Mouse (Mus musculus): Measurements from ENCODE around the gene Adra1b. TPM values are rescaled to one million over a fixed set of nuclear protein-coding genes. Genes with fewer than 3 reads are reported as not detected.
A peak's percentile ranks its signal among the peaks of the same experiment; 100 is the strongest.

Gene Adra1b
- 15.6 and 16.8 TPM in 2 replicates for polyA plus RNA-seq (2012; rRNA removed)

- DNase-seq (ENCODE audit: extremely low spot score in 1 of 2, low spot score in 1 of 2): no peak
Observed at GRCm38 (mm10) chr11:43901051-43901654, at the start of gene Adra1b. Gene Adra1b (minus strand): TSS chr11:43901210.

GRCm38 (mm10) chr11:43950274-43950673 is 49.3 kb upstream of the Adra1b start:
- DNase-seq (ENCODE audit: extremely low spot score in 1 of 2, low spot score in 1 of 2): no peak

DNA sequence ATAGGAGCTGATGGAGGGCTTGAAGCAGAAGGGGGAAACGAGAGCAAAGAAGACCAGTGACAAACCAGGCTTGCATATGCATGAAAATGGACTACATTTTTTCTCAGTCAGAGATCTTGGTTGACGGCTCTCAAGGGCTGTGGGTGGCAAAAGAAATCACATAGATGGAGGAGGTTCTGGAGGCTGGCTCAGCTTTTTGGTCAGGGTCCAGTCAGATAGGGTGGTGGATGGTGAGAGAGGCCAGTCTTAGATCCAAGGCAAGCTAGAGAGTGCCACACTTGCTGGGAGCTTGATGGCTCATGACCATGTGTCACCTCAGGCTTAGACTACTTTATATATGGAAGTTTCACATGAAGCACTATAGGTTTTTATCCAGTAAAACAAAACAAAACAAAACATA is 42.8 kb upstream of the Adra1b start:
- DNase-seq (ENCODE audit: extremely low spot score in 1 of 2, low spot score in 1 of 2): peak in 1 of 2 experiments; percentile 20

- no peak for DNase-seq (ENCODE audit: extremely low spot score in 1 of 2, low spot score in 1 of 2)
Observed at GRCm38 (mm10) chr11:43943167-43943566, 42.2 kb upstream of the Adra1b start.

- DNase-seq (ENCODE audit: extremely low spot score in 1 of 2, low spot score in 1 of 2): no peak
Observed at GRCm38 (mm10) chr11:43940501-43941202, 39.6 kb upstream of the Adra1b start.

- no peak for DNase-seq (ENCODE audit: extremely low spot score in 1 of 2, low spot score in 1 of 2)
Observed at GRCm38 (mm10) chr11:43936023-43936422, 35.0 kb upstream of the Adra1b start.

GRCm38 (mm10) chr11:43933480-43933879 is 32.5 kb upstream of the Adra1b start:
- no peak for DNase-seq (ENCODE audit: extremely low spot score in 1 of 2, low spot score in 1 of 2)

- DNase-seq (ENCODE audit: extremely low spot score in 1 of 2, low spot score in 1 of 2): no peak
Observed at GRCm38 (mm10) chr11:43933000-43933399, 32.0 kb upstream of the Adra1b start.

- DNase-seq (ENCODE audit: extremely low spot score in 1 of 2, low spot score in 1 of 2): no peak
Observed at GRCm38 (mm10) chr11:43930191-43930590, 29.2 kb upstream of the Adra1b start.

DNA sequence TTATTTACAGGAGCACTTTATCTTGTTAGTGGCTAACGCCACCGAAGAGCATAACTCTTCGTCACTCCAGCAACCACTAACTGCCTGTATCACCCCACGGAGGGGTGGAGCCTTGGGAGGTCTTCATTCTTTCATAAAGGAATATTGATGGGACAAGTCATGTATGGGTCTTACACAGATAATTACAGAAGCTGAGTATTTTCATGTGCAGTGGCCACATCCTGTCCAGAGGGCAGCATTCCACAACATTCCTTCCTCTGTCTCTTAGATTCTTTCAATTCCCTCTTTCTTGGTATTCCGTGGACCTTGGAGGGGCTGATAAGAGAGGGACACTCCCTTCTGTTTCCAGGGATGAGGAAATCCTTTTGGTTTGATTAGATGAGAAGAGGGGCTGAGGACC is 28.7 kb upstream of the Adra1b start:
- no peak for DNase-seq (ENCODE audit: extremely low spot score in 1 of 2, low spot score in 1 of 2)

- DNase-seq (ENCODE audit: extremely low spot score in 1 of 2, low spot score in 1 of 2): no peak
Observed at GRCm38 (mm10) chr11:43929178-43929577, 28.2 kb upstream of the Adra1b start.

DNA sequence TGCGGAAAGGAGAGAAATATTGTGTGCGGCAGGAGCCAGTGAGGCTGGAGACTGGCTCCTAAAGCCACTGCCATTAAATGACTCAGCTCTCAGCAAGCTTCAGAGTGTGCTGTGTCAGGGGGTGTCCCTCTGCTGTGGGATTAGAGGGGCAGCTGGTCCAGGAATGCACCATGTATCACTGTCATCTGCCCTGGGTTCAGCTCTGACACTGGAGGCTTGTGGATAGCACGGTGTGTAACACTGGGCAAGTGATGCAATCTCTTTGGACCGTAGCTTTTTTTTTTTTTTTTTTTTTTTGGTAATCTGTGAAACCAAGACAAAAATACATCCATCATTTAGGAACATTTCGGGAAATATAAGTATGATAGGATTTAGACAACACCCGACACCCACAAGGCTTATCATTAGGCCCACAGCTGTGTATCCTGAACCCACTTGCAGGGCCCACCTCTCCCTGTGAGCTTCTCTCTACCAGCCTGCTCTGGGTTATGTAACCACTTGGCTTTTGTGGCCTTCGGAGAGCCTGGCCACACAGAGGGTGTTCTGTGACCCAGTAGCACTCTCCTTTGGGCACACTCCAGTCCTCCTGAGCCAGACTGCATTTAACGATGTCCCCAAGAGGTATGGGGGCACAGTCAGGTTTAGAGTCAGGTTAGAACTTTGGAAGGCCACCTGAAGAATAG is 26.3 kb upstream of the Adra1b start:
- DNase-seq (ENCODE audit: extremely low spot score in 1 of 2, low spot score in 1 of 2): no peak

GRCm38 (mm10) chr11:43926163-43926562 is 25.2 kb upstream of the Adra1b start:
- no peak for DNase-seq (ENCODE audit: extremely low spot score in 1 of 2, low spot score in 1 of 2)

- DNase-seq (ENCODE audit: extremely low spot score in 1 of 2, low spot score in 1 of 2): no peak
Observed at GRCm38 (mm10) chr11:43925584-43925983, 24.6 kb upstream of the Adra1b start.

DNA sequence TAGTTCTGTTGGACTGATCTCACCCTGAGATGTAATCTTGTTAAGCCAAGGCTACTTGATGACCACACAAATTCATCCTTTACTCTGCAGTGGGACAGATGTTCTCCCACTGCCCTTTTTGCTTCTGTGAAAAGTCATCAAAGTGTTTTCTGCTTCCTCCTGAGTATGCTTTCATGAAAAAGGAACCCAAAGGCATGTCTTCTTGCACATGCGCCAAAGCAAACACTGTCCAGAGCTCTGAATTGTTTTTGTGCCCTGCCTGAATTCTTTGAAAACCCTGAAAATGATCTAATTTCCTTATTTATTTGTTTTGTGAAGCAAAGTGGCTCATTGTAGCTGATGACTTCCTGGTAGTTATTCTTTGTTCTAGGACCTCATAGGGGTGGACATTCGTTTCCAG is 20.7 kb upstream of the Adra1b start:
- no peak for DNase-seq (ENCODE audit: extremely low spot score in 1 of 2, low spot score in 1 of 2)

- no peak for DNase-seq (ENCODE audit: extremely low spot score in 1 of 2, low spot score in 1 of 2)
Observed at GRCm38 (mm10) chr11:43919492-43920055, 18.6 kb upstream of the Adra1b start.

DNA sequence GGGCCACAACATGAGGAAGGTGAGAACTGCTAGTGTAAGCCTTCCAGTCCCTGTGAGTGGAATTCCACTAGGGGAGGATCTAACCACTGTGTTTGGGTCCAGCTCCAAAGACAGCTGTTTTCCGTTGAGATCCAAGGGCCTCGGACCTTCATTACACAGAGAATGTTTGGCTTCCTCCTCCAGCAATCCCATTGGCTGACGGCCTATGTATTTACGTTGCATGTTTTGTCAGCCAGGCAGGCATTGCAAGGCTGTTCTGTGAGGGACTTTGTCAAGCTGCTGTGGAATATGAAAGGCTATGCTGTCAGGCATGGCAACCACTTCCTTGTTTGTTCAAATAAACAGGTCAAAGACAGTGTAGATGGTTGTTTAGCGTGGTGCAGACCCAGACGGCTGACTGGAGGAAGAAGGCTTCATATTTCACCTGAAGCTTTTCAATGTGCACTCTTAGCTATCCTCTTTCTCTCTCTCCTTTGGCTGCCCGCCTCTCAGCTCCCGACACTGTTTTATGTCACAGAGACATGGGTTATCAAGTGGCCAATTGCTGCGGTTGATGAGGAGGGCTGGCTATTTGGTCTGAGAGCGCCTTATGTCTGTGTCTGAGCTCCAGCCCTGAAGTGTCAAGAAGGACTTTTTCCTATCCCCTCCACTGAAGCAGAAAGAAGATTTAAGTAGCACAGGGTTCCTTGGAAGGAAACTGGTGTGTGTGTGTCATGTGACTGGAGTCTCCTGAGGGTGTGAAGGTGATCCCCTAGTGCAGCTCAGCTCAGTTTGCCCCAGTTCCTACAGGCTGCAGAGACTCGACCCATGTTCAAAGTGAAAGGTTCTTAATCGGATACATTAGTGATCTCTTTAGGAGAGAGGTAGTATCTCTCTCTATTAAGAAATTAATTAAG is 13.8 kb upstream of the Adra1b start:
- DNase-seq (ENCODE audit: extremely low spot score in 1 of 2, low spot score in 1 of 2): no peak

GRCm38 (mm10) chr11:43912136-43912888 is 11.3 kb upstream of the Adra1b start:
- DNase-seq (ENCODE audit: extremely low spot score in 1 of 2, low spot score in 1 of 2): no peak

- DNase-seq (ENCODE audit: extremely low spot score in 1 of 2, low spot score in 1 of 2): no peak
Observed at GRCm38 (mm10) chr11:43911646-43912045, 10.6 kb upstream of the Adra1b start.

GRCm38 (mm10) chr11:43903351-43903750 is 2.3 kb upstream of the Adra1b start:
- no peak for DNase-seq (ENCODE audit: extremely low spot score in 1 of 2, low spot score in 1 of 2)
